Mouse (Mus musculus) heart, postnatal 10 days (tissue): ENCODE measurements around the gene Kel. TPM values are rescaled to one million over a fixed set of nuclear protein-coding genes. Genes with fewer than 3 reads are reported as not detected.

Source experiments
- DNase-seq, 2 experiments: peaks; one replicate each; pipeline ENCODE4 v3.0.0; 2021
- intact Hi-C: fragments of 180-260 bp; cut with DNase I; formaldehyde crosslinking; loops from one replicate; pipeline ENCODE4 v1.15.1; 2025
- total RNA-seq, 2 experiments: library from RNA; stranded (reverse); gene quantifications; 2 replicates each; pipeline ENCODE4 v1.2.3; 2021

Kel gene
- total RNA-seq, 2 experiments from 2014 or later, result 0.36 TPM; not detected in 1

DNA sequence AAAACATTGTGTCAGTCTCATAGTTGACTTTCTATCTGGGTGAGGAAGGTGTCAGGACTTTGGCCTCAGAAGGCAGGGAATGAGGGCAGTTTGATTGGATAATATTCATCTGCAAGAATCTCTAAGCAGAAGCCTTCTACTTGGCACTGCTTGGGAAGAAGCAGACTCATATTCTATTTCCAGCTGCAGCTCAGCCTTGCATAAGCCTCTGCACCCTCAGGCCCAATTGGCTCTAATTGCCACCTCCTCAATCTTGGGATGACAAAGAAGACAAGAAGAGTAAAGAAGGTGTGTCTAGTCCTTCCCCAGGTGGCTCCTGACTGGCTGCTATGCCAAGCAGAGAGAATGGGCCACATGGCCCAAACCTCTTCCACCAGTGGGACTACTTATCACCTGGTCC lies 57.5 kb downstream of the Kel start:
- intact Hi-C loops, result no loop called here
- DNase-seq, result no peak

DNA sequence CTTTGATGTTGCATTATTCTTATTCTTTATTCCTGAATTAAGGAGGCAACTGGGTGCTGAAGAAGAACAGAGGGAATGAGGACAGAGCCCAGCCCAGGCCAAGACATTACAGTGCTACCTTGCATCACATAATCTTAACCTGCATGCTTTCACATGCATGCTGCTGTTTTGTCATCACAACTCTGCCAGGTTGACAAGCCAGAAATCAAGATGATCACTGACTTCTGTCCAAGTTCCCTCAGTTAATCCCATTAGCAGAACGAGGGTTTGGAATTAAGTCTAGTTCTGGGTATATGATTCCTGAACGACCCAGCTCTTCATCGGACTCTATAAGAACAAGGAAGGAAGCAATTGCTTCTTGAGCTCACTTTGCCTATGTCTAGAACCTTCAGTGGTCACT lies 57.9 kb downstream of the Kel start:
- intact Hi-C loops, result no loop called here
- no peak for DNase-seq

- intact Hi-C loops, result no loop called here
- no peak for DNase-seq
Observed at GRCm38 (mm10) chr6:41643227-41643626, 60.9 kb downstream of the Kel start.

DNA sequence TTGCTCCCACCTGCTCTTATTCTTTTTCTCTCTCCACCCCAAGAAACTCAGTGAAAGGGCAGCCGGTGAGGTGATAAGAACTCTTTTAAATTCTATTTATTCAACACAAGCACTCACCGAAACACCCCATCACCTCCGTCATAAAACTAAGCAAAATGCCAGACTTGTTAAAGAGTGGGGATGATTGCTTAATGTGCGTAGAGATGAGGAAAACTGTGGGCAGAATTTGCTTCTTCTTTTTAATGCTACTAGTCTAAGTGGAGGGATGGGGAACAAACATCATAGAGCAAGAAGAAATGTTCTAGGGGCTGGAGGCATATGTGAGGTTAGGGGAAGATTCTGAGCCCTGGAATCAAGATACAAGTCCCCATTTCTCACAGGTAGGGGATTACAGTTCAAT lies 61.4 kb downstream of the Kel start:
- intact Hi-C loops, result no loop called here
- DNase-seq, result no peak

DNA sequence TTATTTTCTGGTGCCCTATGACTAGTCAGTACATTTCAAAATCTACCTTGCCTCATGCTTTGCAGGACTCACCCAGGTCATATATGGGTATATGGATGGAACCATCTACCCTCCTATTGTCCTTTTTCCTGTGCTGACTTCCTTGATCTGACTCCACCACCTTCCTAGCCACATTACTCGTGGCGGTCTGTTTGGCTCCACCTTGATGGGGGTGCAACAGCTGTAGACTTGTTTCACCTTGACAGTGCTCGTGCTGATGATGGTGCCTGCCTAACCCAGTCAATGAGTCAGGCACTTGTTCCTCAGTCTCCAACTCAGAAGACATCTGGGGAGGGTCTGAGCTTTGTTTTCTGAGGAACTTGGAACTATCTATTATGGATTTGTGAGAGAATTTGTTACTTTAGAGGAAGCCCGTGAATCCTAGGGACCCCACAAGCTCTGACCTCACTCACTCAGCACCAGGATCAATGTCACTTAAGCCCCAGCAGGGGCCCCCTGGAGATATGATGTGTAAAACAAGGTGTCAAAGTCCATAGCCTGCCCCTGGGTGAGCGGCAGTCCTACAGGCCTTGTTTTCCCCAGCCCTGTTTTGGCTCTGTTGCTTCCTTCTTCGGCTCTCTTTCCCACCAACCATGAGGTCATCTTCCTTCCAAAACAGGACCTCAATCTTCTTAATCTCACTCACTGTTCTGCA lies 62.8 kb downstream of the Kel start:
- DNase-seq, result no peak
- intact Hi-C loops, result no loop called here

- intact Hi-C loops, result no loop called here
- no peak for DNase-seq
Observed at GRCm38 (mm10) chr6:41640449-41640848, 63.7 kb downstream of the Kel start.

GRCm38 (mm10) chr6:41637927-41638506 lies 66.1 kb downstream of the Kel start:
- intact Hi-C loops, result no loop called here
- no peak for DNase-seq

DNA sequence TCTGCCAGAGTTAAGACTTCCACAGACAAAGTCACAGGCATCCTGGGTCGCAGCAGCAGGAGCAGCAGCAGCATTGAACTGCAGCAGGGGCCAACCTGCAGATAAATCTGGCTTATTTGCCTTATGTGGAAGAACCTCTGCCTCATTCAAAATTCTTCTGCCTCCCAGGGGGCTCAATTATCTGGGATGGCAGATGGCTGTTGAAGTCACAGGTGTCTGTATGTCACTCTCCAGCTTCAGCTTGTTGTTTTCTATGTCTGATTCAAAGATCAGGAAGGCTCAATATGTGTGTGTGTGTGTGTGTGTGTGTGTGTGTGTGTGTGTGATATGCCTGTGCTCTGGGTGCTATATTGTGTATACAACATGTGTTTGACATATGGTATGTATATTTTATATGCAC lies 66.7 kb downstream of the Kel start:
- intact Hi-C loops, result no loop called here
- DNase-seq, result no peak

Other genes with a start within 250 kb of the Kel start
- not detected for gene Prss1, start 245.4 kb downstream of the Kel start, total RNA-seq
- not detected for gene Prss2, start 182.6 kb downstream of the Kel start, total RNA-seq
- gene Ephb6, start 98.9 kb downstream of the Kel start, total RNA-seq, result 1 to 10 TPM; 2.4 to 3.0 TPM
- not detected for gene Trpv6, start 67.9 kb downstream of the Kel start, total RNA-seq
- gene Trpv5, start 23.6 kb downstream of the Kel start, total RNA-seq, result not detected
- not detected for gene Llcfc1, start 19.9 kb downstream of the Kel start, total RNA-seq
- not detected for gene Olfr459, start 70.8 kb upstream of the Kel start, total RNA-seq
- not detected for gene Pip, start 143.2 kb upstream of the Kel start, total RNA-seq
- gene Sval2, start 148.7 kb upstream of the Kel start, total RNA-seq, result not detected
- not detected for gene Sval1, start 247.3 kb upstream of the Kel start, total RNA-seq